Mouse (Mus musculus) embryonic fibroblast, embryonic 13.5 days (primary cell): Measurements from ENCODE around the gene Acot7.

Source experiments
- CTCF ChIP-seq: IDR thresholded peaks from 2 replicates; pipeline ENCODE4 v1.5.1; 2011; ENCODE audit warnings: mild to moderate bottlenecking, control low read depth, low read length, moderate library complexity, borderline replicate concordance; ENCODE audit not compliant: insufficient read depth
- POLR2A ChIP-seq: IDR thresholded peaks from 2 replicates; pipeline ENCODE4 v1.6.1; 2011; ENCODE audit warnings: low read depth, mild to moderate bottlenecking, control low read depth, low read length, moderate library complexity

- TF ChIP-seq CTCF: no peak
- no peak for TF ChIP-seq POLR2A
Measured at GRCm38 (mm10) chr4:152304685-152305084, 126.8 kb downstream of the Acot7 start.
